ENCODE assay signal across 29 mouse cellular contexts in the genomic region with DNA sequence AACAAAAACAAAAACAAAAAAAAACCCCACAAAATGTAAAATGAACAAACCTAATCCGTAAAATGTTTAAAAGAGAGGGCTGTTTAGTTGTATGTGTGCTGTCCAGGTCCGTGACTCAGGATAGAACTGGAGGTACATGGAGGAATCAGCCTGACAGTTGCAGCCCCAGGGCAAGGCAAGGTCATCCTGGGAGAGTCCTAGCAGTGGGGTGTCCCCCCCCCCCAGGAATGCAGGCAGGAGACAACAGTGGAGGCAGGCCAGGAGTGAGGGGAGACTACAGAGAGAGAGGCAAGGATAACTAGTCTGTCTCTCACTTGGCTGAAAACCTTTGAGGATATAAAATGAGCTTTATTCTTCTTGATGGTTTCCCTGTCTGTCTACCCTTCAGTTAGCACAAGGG. TPM values are rescaled to one million over a fixed set of nuclear protein-coding genes. Genes with fewer than 3 reads are reported as not detected.
DNase-seq lines count a peak whose midpoint lies in the region; ATAC-seq and TF ChIP-seq lines count a peak whose summit lies in the region.
"Had no signal": no experiment of that assay in that cellular context is flagged by ENCODE, and none has a peak within 500 bp of the region (broad histone marks: within the 10 kb centered on the region; RNA-seq: fewer than 3 reads in every experiment).

No protein-coding gene starts in this region.

- TF ChIP-seq CTCF in E14TG2a.4 (conservative IDR thresholded peaks at IDR 0.05; ENCODE audit: low read length) = no peak

- ATAC-seq in heart, embryonic 15.5 days (replicated peaks; ENCODE audit: insufficient number of reproducible peaks, insufficient read depth, low FRiP score, low read depth) = 0 out of 2 replicates have a peak, but pooled peaks have one; percentile 34
- ATAC-seq: CD4-positive, CD25-positive, alpha-beta regulatory T cell, adult 4 months; forebrain, embryonic 14.5 days; hindbrain, embryonic 16.5 days; inflammation-experienced regulatory T-cells, adult 6 months; Patski had no signal

- H3K4me1 ChIP-seq in heart, embryonic 10.5 days = peaks cover 28% of the 10 kb centered on the region
- H3K4me1 ChIP-seq in heart, embryonic 15.5 days (replicated peaks) = peaks cover 29% of the 10 kb centered on the region
- H3K4me1 ChIP-seq in E14TG2a.4 (replicated peaks; ENCODE audit: low read depth, low read length) = peaks cover 58% of the 10 kb centered on the region

- no peak overlapping the region for H3K4me3 ChIP-seq in heart, embryonic 10.5 days
- H3K4me3 ChIP-seq in heart, embryonic 15.5 days = no peak overlapping the region
- 0 out of 2 replicates have a peak overlapping the region, but pooled peaks have one; percentile 26 for H3K4me3 ChIP-seq in E14TG2a.4 (replicated peaks; ENCODE audit: low read length)
- H3K4me3 ChIP-seq: embryonic facial prominence, embryonic 15.5 days; erythroblast, embryonic 14.5 days; forebrain, embryonic 10.5 days; gastrocnemius, adult 2 months; hindbrain, embryonic 12.5 days; kidney, embryonic 15.5 days had no signal

- no peaks in the 10 kb centered on the region for H3K36me3 ChIP-seq in heart, embryonic 10.5 days
- H3K36me3 ChIP-seq in heart, embryonic 15.5 days = no peaks in the 10 kb centered on the region
- H3K36me3 ChIP-seq in E14TG2a.4 (ENCODE audit: insufficient read depth, low read length) = no peaks in the 10 kb centered on the region
- H3K36me3 ChIP-seq: embryonic facial prominence, embryonic 15.5 days; forebrain, embryonic 10.5 days; G1E; hindbrain, embryonic 12.5 days; kidney, embryonic 15.5 days had no signal

- intact Hi-C loops in heart, postnatal 10 days (cut with DNase I) = loop anchor here (2.0 kb wide), 1 partner anchor 50 kb away; no protein-coding TSS in a partner anchor

- no peak for DNase-seq in heart, embryonic 10.5 days (ENCODE audit: low spot score)
- DNase-seq in heart, postnatal 10 days = no peak
- no peak for DNase-seq in heart, adult 18-20 months
- DNase-seq in Muller cell, postnatal 12 days (ENCODE audit: inconsistent ontology term) = peak; percentile 76
- no peak for DNase-seq in adrenal gland, adult 18-20 months (ENCODE audit: low spot score in 2 of 2)
- DNase-seq in lung, postnatal 36 days = no peak
- DNase-seq: adrenal gland, adult 8-10 months; adrenal gland, postnatal 36 days; B cell, adult 2 months; cerebellum, adult 2 months; cerebellum, postnatal 10 days; gastrocnemius, adult 2 months; gastrocnemius, postnatal 25 days; heart, postnatal 36 days; kidney, adult 18-20 months had no signal

- no peak overlapping the region for H3K9ac ChIP-seq in heart, embryonic 15.5 days
- H3K9ac ChIP-seq: embryonic facial prominence, embryonic 15.5 days; hindbrain, embryonic 12.5 days; kidney, embryonic 15.5 days had no signal

- no peaks in the 10 kb centered on the region for H3K9me3 ChIP-seq in heart, embryonic 10.5 days
- H3K9me3 ChIP-seq in heart, embryonic 15.5 days (replicated peaks) = no peaks in the 10 kb centered on the region
- H3K9me3 ChIP-seq in E14TG2a.4 (ENCODE audit: low read length) = no peaks in the 10 kb centered on the region
- H3K9me3 ChIP-seq: embryonic facial prominence, embryonic 15.5 days; forebrain, embryonic 10.5 days; G1E; hindbrain, embryonic 12.5 days; kidney, embryonic 15.5 days had no signal

- H3K27ac ChIP-seq in heart, embryonic 10.5 days = peak overlapping the region; percentile 72
- H3K27ac ChIP-seq in heart, embryonic 15.5 days = peak overlapping the region; percentile 44; the same call in 1 of the 2 replicates
- H3K27ac ChIP-seq: embryonic facial prominence, embryonic 15.5 days; forebrain, embryonic 10.5 days; gastrocnemius, adult 2 months; hindbrain, embryonic 12.5 days; kidney, embryonic 15.5 days had no signal

- WGBS in heart, embryonic 10.5 days = 55% methylated on average over 2 of the region's 2 CpGs
- WGBS in heart, embryonic 15.5 days = 72% methylated on average over 2 of the region's 2 CpGs

- no peaks in the 10 kb centered on the region for H3K27me3 ChIP-seq in heart, embryonic 10.5 days (ENCODE audit: insufficient read depth, poor library complexity, severe bottlenecking)
- H3K27me3 ChIP-seq in heart, embryonic 15.5 days = no peaks in the 10 kb centered on the region
- H3K27me3 ChIP-seq in E14TG2a.4 (ENCODE audit: insufficient read depth, low read length) = no peaks in the 10 kb centered on the region
- H3K27me3 ChIP-seq: embryonic facial prominence, embryonic 15.5 days; hindbrain, embryonic 12.5 days; Patski had no signal

- no peak overlapping the region for H3K4me2 ChIP-seq in heart, embryonic 15.5 days
- H3K4me2 ChIP-seq: embryonic facial prominence, embryonic 15.5 days; hindbrain, embryonic 12.5 days; kidney, embryonic 15.5 days had no signal

RNA-seq across cellular contexts. Expression of gene Mcrs1, which starts 12.6 kb away (rescaled TPM):
- 174 and 196 TPM in 2 replicates for polyA plus RNA-seq in heart, embryonic 10.5 days (2016; fragmentation: Nextera tagmentation; extraction: Ambion mirVana)
- 10 to 100 TPM; 73.3 to 75.3 TPM for total RNA-seq in heart, postnatal 10 days (2021)
- 134 and 159 TPM in 2 replicates for polyA plus RNA-seq in heart, embryonic 15.5 days (2015; fragmentation: Nextera tagmentation; extraction: Ambion mirVana)
- total RNA-seq in heart, adult 18-20 months (2021) = 10 to 100 TPM; 37.3 to 40.1 TPM
- 10 to 100 TPM; 30.6 to 37.2 TPM for total RNA-seq in adrenal gland, adult 18-20 months (2021)

RNA-seq across cellular contexts. Expression of gene Prpf40b, which starts 30.5 kb away (rescaled TPM):
- 40.0 and 54.7 TPM in 2 replicates for polyA plus RNA-seq in heart, embryonic 10.5 days (2016; fragmentation: Nextera tagmentation; extraction: Ambion mirVana)
- 10 to 100 TPM; 30.5 to 38.7 TPM for total RNA-seq in heart, postnatal 10 days (2021)
- polyA plus RNA-seq in heart, embryonic 15.5 days (2015; fragmentation: Nextera tagmentation; extraction: Ambion mirVana) = 37.2 and 42.1 TPM in 2 replicates
- 10 to 100 TPM; 18.2 to 19.4 TPM for total RNA-seq in heart, adult 18-20 months (2021)
- 10 to 100 TPM; 46.0 to 50.6 TPM for total RNA-seq in adrenal gland, adult 18-20 months (2021)

RNA-seq across cellular contexts. Expression of gene Fam186b, which starts 31.3 kb away (rescaled TPM):
- 0.19 and 0.37 TPM in 2 replicates for polyA plus RNA-seq in heart, embryonic 10.5 days (2016; fragmentation: Nextera tagmentation; extraction: Ambion mirVana)
- total RNA-seq in heart, postnatal 10 days (2021) = under 1 TPM; 0.14 to 0.15 TPM
- 0.09 and 0.47 TPM in 2 replicates for polyA plus RNA-seq in heart, embryonic 15.5 days (2015; fragmentation: Nextera tagmentation; extraction: Ambion mirVana)
- not detected for total RNA-seq in heart, adult 18-20 months (2021)
- 1 to 10 TPM; 1.6 to 2.6 TPM for total RNA-seq in adrenal gland, adult 18-20 months (2021)
- total RNA-seq: G1E; gastrocnemius, adult 2 months; gastrocnemius, postnatal 25 days; granulocyte monocyte progenitor cell, adult 5-6 weeks; heart, postnatal 36 days had no signal
- polyA plus RNA-seq: erythroblast, embryonic 14.5 days; G1E had no signal

RNA-seq across cellular contexts. Expression of gene Kcnh3, which starts 39.7 kb away (rescaled TPM):
- 0.27 and 0.28 TPM in 2 replicates for polyA plus RNA-seq in heart, embryonic 10.5 days (2016; fragmentation: Nextera tagmentation; extraction: Ambion mirVana)
- 1 to 10 TPM in 1 of 2 experiments, under 1 TPM in 1; 0.57 to 1.3 TPM for total RNA-seq in heart, postnatal 10 days (2021)
- polyA plus RNA-seq in heart, embryonic 15.5 days (2015; fragmentation: Nextera tagmentation; extraction: Ambion mirVana) = 0.44 and 1.1 TPM in 2 replicates
- under 1 TPM in 1 of 2 experiments, not detected in 1; 0.15 TPM for total RNA-seq in heart, adult 18-20 months (2021)
- total RNA-seq in adrenal gland, adult 18-20 months (2021) = under 1 TPM; 0.60 to 0.67 TPM
- total RNA-seq: gastrocnemius, adult 2 months; gastrocnemius, postnatal 25 days; granulocyte monocyte progenitor cell, adult 5-6 weeks had no signal
- polyA plus RNA-seq: forebrain, embryonic 10.5 days; G1E; inflammation-experienced regulatory T-cells, adult 6 months had no signal
